Mouse (Mus musculus) Patski (cell line): ENCODE measurements around the gene Strap. TPM values are rescaled to one million over a fixed set of nuclear protein-coding genes. Genes with fewer than 3 reads are reported as not detected.

ENCODE experiments used
- ATAC-seq: fragments of 100-300 bp; one replicate; pipeline ENCODE4 v1.8.0; 2021
- CTCF ChIA-PET: fragments of 350-600 bp; sonication (Branson Sonifier 250); formaldehyde crosslinking; loops from one replicate; lab custom pipeline; 2022; ENCODE audit warnings: inconsistent platforms; lab: Charles Lee
- POLR2A ChIA-PET: fragments of 350-600 bp; sonication (Branson Sonifier 250); formaldehyde crosslinking; loops from one replicate; lab custom pipeline; 2022; ENCODE audit warnings: antibody characterized with exemption, inconsistent platforms; lab: Charles Lee
- DNase-seq: peaks from one replicate; pipeline ENCODE4 v3.0.0-alpha.2; 2011; ENCODE audit warnings: low read depth, low spot score
- H3K27me3 ChIP-seq: fragments of 371-371 bp; one replicate; pipeline ENCODE4 v1.5.1; 2021
- CTCF ChIP-seq: fragments of 100-300 bp; IDR thresholded peaks from one replicate; pipeline ENCODE4 v1.5.1; 2021
- in situ Hi-C: fragments of 300-500 bp; cut with MboI; formaldehyde crosslinking; loops from 3 replicates; pipeline ENCODE4 v1.11.1; 2018; ENCODE audit warnings: low pct_unique_long_range_greater_than_20kb, mixed read lengths
- polyA plus RNA-seq: library from polyadenylated mRNA; unstranded; gene quantifications from one replicate; pipeline ENCODE4 v1.2.3, GENCODE M21; 2021

Gene Strap
- polyA plus RNA-seq, 1 experiment from 2014 or later, result 142 TPM

- in situ Hi-C loops, result loop anchor here (10.0 kb wide), 1 partner anchor 401 kb away; no protein-coding TSS in a partner anchor
These were observed 19.4 kb downstream of the Strap start, which contains the start of gene Dera for GRCm38 (mm10) chr6:137754056-137754856. Gene Dera (plus strand): TSS chr6:137754546.

GRCm38 (mm10) chr6:137754857-137755232 is 20.0 kb downstream of the Strap start:
- ChIA-PET POLR2A (no interaction called here), CTCF (interaction anchor here (0.9 to 1.7 kb wide), 3 partner anchors 17 to 41 kb away, joined by 3 read pairs; no protein-coding TSS in a partner anchor)
- in situ Hi-C loops, result loop anchor here (10.0 kb wide), 1 partner anchor 400 kb away; no protein-coding TSS in a partner anchor

More at GRCm38 (mm10) chr6:137754056-137754856, 19.4 kb downstream of the Strap start, which contains the start of gene Dera:
- TF ChIP-seq CTCF, result no peak
- peak; percentile 98 for ATAC-seq
- ChIA-PET POLR2A (no interaction called here), CTCF (interaction anchor here (0.9 to 1.7 kb wide), 4 partner anchors 12 to 42 kb away, joined by 3 to 6 read pairs (median 3); no protein-coding TSS in a partner anchor)
- DNase-seq, result no peak
- no peaks in the 10 kb centered on the region for H3K27me3 ChIP-seq

GRCm38 (mm10) chr6:137756310-137756709 is 21.4 kb downstream of the Strap start:
- ChIA-PET POLR2A (no interaction called here), CTCF (interaction anchor here (1.4 to 1.6 kb wide), 3 partner anchors 22 to 397 kb away, joined by 3 to 7 read pairs (median 4); partner anchors contain the start of gene Strap)
- no peaks in the 10 kb centered on the region for H3K27me3 ChIP-seq
- TF ChIP-seq CTCF, result peak; percentile 90
- DNase-seq, result no peak
- in situ Hi-C loops, result loop anchor here (10.0 kb wide), 1 partner anchor 398 kb away; no protein-coding TSS in a partner anchor
- no peak for ATAC-seq

More at GRCm38 (mm10) chr6:137754857-137755232, 20.0 kb downstream of the Strap start:
- no peak for TF ChIP-seq CTCF
- ATAC-seq (no peak), DNase-seq (no peak)
- H3K27me3 ChIP-seq, result no peaks in the 10 kb centered on the region

GRCm38 (mm10) chr6:137757891-137758290 is 23.0 kb downstream of the Strap start:
- no peak for ATAC-seq

GRCm38 (mm10) chr6:137759681-137760080 is 24.8 kb downstream of the Strap start:
- no peaks in the 10 kb centered on the region for H3K27me3 ChIP-seq
- ChIA-PET CTCF (no interaction called here), POLR2A (no interaction called here)
- in situ Hi-C loops, result loop anchor here (10.0 kb wide), 1 partner anchor 395 kb away; no protein-coding TSS in a partner anchor
- no peak for ATAC-seq
- TF ChIP-seq CTCF, result no peak
- no peak for DNase-seq

More at GRCm38 (mm10) chr6:137757891-137758290, 23.0 kb downstream of the Strap start:
- no peak for DNase-seq
- CTCF ChIA-PET, result interaction anchor here (1.2 kb wide), 1 partner anchor 22 kb away, joined by 4 read pairs; no protein-coding TSS in a partner anchor
- POLR2A ChIA-PET, result no interaction called here
- H3K27me3 ChIP-seq, result no peaks in the 10 kb centered on the region
- no peak for TF ChIP-seq CTCF
- in situ Hi-C loops, result loop anchor here (10.0 kb wide), 1 partner anchor 397 kb away; no protein-coding TSS in a partner anchor

- no peak for TF ChIP-seq CTCF
- POLR2A ChIA-PET, result no interaction called here
- in situ Hi-C loops, result no loop called here
- CTCF ChIA-PET, result no interaction called here
- H3K27me3 ChIP-seq, result no peaks in the 10 kb centered on the region
- ATAC-seq, result no peak
- no peak for DNase-seq
These were observed 26.1 kb downstream of the Strap start for GRCm38 (mm10) chr6:137760966-137761365.

GRCm38 (mm10) chr6:137764572-137765210 is 29.8 kb downstream of the Strap start:
- ATAC-seq (no peak), DNase-seq (no peak)
- in situ Hi-C loops, result no loop called here
- CTCF ChIA-PET, result no interaction called here
- no peak for TF ChIP-seq CTCF
- POLR2A ChIA-PET, result no interaction called here
- H3K27me3 ChIP-seq, result no peaks in the 10 kb centered on the region

- ATAC-seq (no peak), DNase-seq (no peak)
- TF ChIP-seq CTCF, result no peak
- in situ Hi-C loops, result no loop called here
- ChIA-PET POLR2A (no interaction called here), CTCF (interaction anchor here (0.9 to 1.2 kb wide), 3 partner anchors 11 to 19 kb away, joined by 3 to 5 read pairs (median 4); no protein-coding TSS in a partner anchor)
- no peaks in the 10 kb centered on the region for H3K27me3 ChIP-seq
These were observed 31.3 kb downstream of the Strap start for GRCm38 (mm10) chr6:137766177-137766576.

- H3K27me3 ChIP-seq, result no peaks in the 10 kb centered on the region
- TF ChIP-seq CTCF, result no peak
- no peak for DNase-seq
- no peak for ATAC-seq
- in situ Hi-C loops, result no loop called here
- CTCF ChIA-PET, result no interaction called here
- POLR2A ChIA-PET, result no interaction called here
These were observed 36.9 kb downstream of the Strap start for GRCm38 (mm10) chr6:137771621-137772250.

GRCm38 (mm10) chr6:137772918-137773636 is 38.2 kb downstream of the Strap start:
- TF ChIP-seq CTCF, result no peak
- in situ Hi-C loops, result no loop called here
- H3K27me3 ChIP-seq, result no peaks in the 10 kb centered on the region
- ATAC-seq (no peak), DNase-seq (no peak)
- ChIA-PET CTCF (no interaction called here), POLR2A (no interaction called here)
